Mouse (Mus musculus) cerebellum, postnatal 36 days (tissue): Measurements from ENCODE around the gene Mgst2.

Experiments used
- DNase-seq, 2 experiments: peaks; one replicate each; pipeline ENCODE4 v3.0.0; 2021 to 2022; ENCODE audit warnings: mixed read lengths in 2 of 2

Mgst2 gene

GRCm38 (mm10) chr3:51654303-51655055, 5.7 kb upstream of the Mgst2 start:
- DNase-seq: no peak

- no peak for DNase-seq
Measured at GRCm38 (mm10) chr3:51659415-51659814, 745 bp upstream of the Mgst2 start.

GRCm38 (mm10) chr3:51660821-51661276, 689 bp downstream of the Mgst2 start:
- no peak for DNase-seq

- no peak for DNase-seq
Measured at GRCm38 (mm10) chr3:51661376-51661775, 1.2 kb downstream of the Mgst2 start.

GRCm38 (mm10) chr3:51661880-51662550, 1.9 kb downstream of the Mgst2 start:
- no peak for DNase-seq

- no peak for DNase-seq
Measured at GRCm38 (mm10) chr3:51662557-51662956, 2.4 kb downstream of the Mgst2 start.

- no peak for DNase-seq
Measured at GRCm38 (mm10) chr3:51668607-51669006, 8.4 kb downstream of the Mgst2 start.

- DNase-seq: no peak
Measured at GRCm38 (mm10) chr3:51670414-51671070, 10.4 kb downstream of the Mgst2 start.

- DNase-seq: no peak
Measured at GRCm38 (mm10) chr3:51671071-51671469, 10.9 kb downstream of the Mgst2 start.

GRCm38 (mm10) chr3:51672631-51673030, 12.5 kb downstream of the Mgst2 start:
- no peak for DNase-seq

GRCm38 (mm10) chr3:51673408-51674086, 13.4 kb downstream of the Mgst2 start:
- peak; percentile 49 to 51 for DNase-seq

- DNase-seq: no peak
Measured at GRCm38 (mm10) chr3:51674963-51675362, 14.8 kb downstream of the Mgst2 start.

GRCm38 (mm10) chr3:51685539-51685938, 25.4 kb downstream of the Mgst2 start:
- no peak for DNase-seq

- no peak for DNase-seq
Measured at GRCm38 (mm10) chr3:51686316-51686715, 26.2 kb downstream of the Mgst2 start.

- no peak for DNase-seq
Measured at GRCm38 (mm10) chr3:51686791-51687190, 26.6 kb downstream of the Mgst2 start.

GRCm38 (mm10) chr3:51688725-51689124, 28.6 kb downstream of the Mgst2 start:
- DNase-seq: no peak

GRCm38 (mm10) chr3:51693196-51693595, 33.0 kb downstream of the Mgst2 start:
- no peak for DNase-seq

- no peak for DNase-seq
Measured at GRCm38 (mm10) chr3:51694576-51694975, 34.4 kb downstream of the Mgst2 start.

- no peak for DNase-seq
Measured at GRCm38 (mm10) chr3:51695713-51696112, 35.6 kb downstream of the Mgst2 start.

- DNase-seq: no peak
Measured at GRCm38 (mm10) chr3:51697931-51698330, 37.8 kb downstream of the Mgst2 start.

- no peak for DNase-seq
Measured at GRCm38 (mm10) chr3:51700123-51700522, 40.0 kb downstream of the Mgst2 start.

- DNase-seq: no peak
Measured at GRCm38 (mm10) chr3:51700731-51701280, 40.6 kb downstream of the Mgst2 start.

GRCm38 (mm10) chr3:51701281-51701751, 41.2 kb downstream of the Mgst2 start:
- peak; percentile 94 to 97 for DNase-seq
